Mouse (Mus musculus): ENCODE data around the gene Dnajc25. TPM values are rescaled to one million over a fixed set of nuclear protein-coding genes. Genes with fewer than 3 reads are reported as not detected.

Gene Dnajc25
- polyA plus RNA-seq, 1 experiment from 2014 or later: 6.2 TPM

DNA sequence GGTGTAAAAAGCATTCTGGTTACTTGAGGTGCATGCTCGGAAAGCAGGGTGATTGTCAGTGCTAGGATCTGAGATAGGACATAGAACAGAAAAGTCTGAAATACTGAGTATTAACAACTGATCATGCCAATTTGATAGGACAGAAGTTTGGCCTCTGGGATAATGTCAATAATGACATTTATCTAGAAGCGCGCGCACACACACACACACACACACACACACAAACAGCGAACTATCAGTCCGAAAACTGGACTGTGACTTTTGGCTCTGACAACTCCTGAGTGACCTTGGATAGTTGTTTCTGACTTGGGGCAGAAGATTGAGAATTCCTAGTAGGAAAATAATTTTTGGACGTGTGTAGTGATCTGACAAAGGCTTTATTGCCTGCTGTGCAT is 8.9 kb downstream of the Dnajc25 start:
- Histone ChIP-seq H3K4me3 (replicated peaks) (peak overlapping the region; percentile 92), H3K27me3 (no peaks in the 10 kb centered on the region), H3K9me3 (replicated peaks) (no peaks in the 10 kb centered on the region), H3K27ac (replicated peaks) (peak overlapping the region; percentile 89; the same call in 1 of the 2 replicates), H3K9ac (peak overlapping the region; percentile 87), H3K4me2 (peak overlapping the region; percentile 98), H3K36me3 (replicated peaks) (no peaks in the 10 kb centered on the region), H3K4me1 (replicated peaks) (peaks cover 56% of the 10 kb centered on the region)
- no peak for ATAC-seq (ENCODE audit: insufficient read depth)
- WGBS (ENCODE audit: insufficient replicate concordance): 11% methylated on average over 7 of the region's 7 CpGs

GRCm38 (mm10) chr4:59006211-59006610 is 11.3 kb downstream of the Dnajc25 start:
- H3K9ac ChIP-seq: no peak overlapping the region
- peaks cover 71% of the 10 kb centered on the region for H3K4me1 ChIP-seq (replicated peaks)
- 50% methylated on average over 8 of the region's 8 CpGs for WGBS (ENCODE audit: insufficient replicate concordance)
- no peaks in the 10 kb centered on the region for H3K9me3 ChIP-seq (replicated peaks)
- H3K27me3 ChIP-seq: no peaks in the 10 kb centered on the region
- H3K27ac ChIP-seq (replicated peaks): no peak overlapping the region
- H3K4me3 ChIP-seq (replicated peaks): no peak overlapping the region
- no peak for ATAC-seq (ENCODE audit: insufficient read depth)
- no peak overlapping the region for H3K4me2 ChIP-seq
- H3K36me3 ChIP-seq (replicated peaks): no peaks in the 10 kb centered on the region

DNA sequence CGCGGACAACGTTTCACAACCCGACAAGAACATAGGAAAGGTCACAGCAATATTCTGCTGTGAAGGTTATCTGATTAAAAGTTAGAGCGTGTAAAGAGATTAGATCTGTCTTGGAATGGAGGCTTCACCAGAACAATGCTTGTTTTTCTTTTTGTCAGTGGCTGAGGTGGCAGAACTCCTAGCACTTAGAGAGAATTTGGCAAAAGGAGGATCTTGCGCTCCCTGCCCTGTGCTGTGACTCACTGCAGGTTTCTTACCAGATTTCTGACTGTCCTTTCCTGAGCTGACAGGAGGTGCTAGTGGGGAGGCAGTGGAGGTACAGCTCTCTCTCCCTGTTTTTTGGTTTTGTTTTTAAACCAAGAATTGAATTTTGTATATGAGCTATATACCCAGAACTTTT is 12.2 kb downstream of the Dnajc25 start:
- Histone ChIP-seq H3K4me1 (replicated peaks) (peaks cover 77% of the 10 kb centered on the region), H3K36me3 (replicated peaks) (no peaks in the 10 kb centered on the region)

GRCm38 (mm10) chr4:59007974-59008373 is 13.1 kb downstream of the Dnajc25 start:
- Histone ChIP-seq H3K36me3 (replicated peaks) (no peaks in the 10 kb centered on the region), H3K27ac (replicated peaks) (no peak overlapping the region), H3K4me3 (replicated peaks) (no peak overlapping the region), H3K4me2 (no peak overlapping the region), H3K9ac (no peak overlapping the region), H3K27me3 (no peaks in the 10 kb centered on the region), H3K9me3 (replicated peaks) (no peaks in the 10 kb centered on the region), H3K4me1 (replicated peaks) (peaks cover 71% of the 10 kb centered on the region)
- WGBS (ENCODE audit: insufficient replicate concordance): 72% methylated on average over 5 of the region's 5 CpGs
- no peak for ATAC-seq (ENCODE audit: insufficient read depth)

More for the DNA sequence above, 12.2 kb downstream of the Dnajc25 start:
- no peaks in the 10 kb centered on the region for H3K27me3 ChIP-seq
- 71% methylated on average over 6 of the region's 6 CpGs for WGBS (ENCODE audit: insufficient replicate concordance)
- H3K9ac ChIP-seq: no peak overlapping the region
- no peak overlapping the region for H3K4me3 ChIP-seq (replicated peaks)
- H3K4me2 ChIP-seq: no peak overlapping the region
- no peak overlapping the region for H3K27ac ChIP-seq (replicated peaks)
- no peaks in the 10 kb centered on the region for H3K9me3 ChIP-seq (replicated peaks)
- no peak for ATAC-seq (ENCODE audit: insufficient read depth)

GRCm38 (mm10) chr4:59009186-59009585 is 14.3 kb downstream of the Dnajc25 start:
- H3K9me3 ChIP-seq (replicated peaks): no peaks in the 10 kb centered on the region
- no peak overlapping the region for H3K4me3 ChIP-seq (replicated peaks)
- H3K4me2 ChIP-seq: no peak overlapping the region; the same call in 1 of the 2 replicates
- H3K27ac ChIP-seq (replicated peaks): peak overlapping the region; percentile 53; the same call in 1 of the 2 replicates
- no peaks in the 10 kb centered on the region for H3K36me3 ChIP-seq (replicated peaks)
- no peaks in the 10 kb centered on the region for H3K27me3 ChIP-seq
- no peak overlapping the region for H3K9ac ChIP-seq
- H3K4me1 ChIP-seq (replicated peaks): peaks cover 62% of the 10 kb centered on the region
- WGBS (ENCODE audit: insufficient replicate concordance): 37% methylated on average over 7 of the region's 7 CpGs
- ATAC-seq (ENCODE audit: insufficient read depth): no peak

- H3K4me1 ChIP-seq (replicated peaks): peaks cover 57% of the 10 kb centered on the region
Observed at GRCm38 (mm10) chr4:59009696-59010095, 14.8 kb downstream of the Dnajc25 start.

GRCm38 (mm10) chr4:59011446-59011845 is 16.6 kb downstream of the Dnajc25 start:
- no peaks in the 10 kb centered on the region for H3K27me3 ChIP-seq
- H3K4me2 ChIP-seq: no peak overlapping the region
- 42% methylated on average over 3 of the region's 3 CpGs for WGBS (ENCODE audit: insufficient replicate concordance)
- no peak overlapping the region for H3K9ac ChIP-seq
- no peak for ATAC-seq (ENCODE audit: insufficient read depth)
- H3K4me1 ChIP-seq (replicated peaks): peaks cover 41% of the 10 kb centered on the region
- no peaks in the 10 kb centered on the region for H3K36me3 ChIP-seq (replicated peaks)
- no peaks in the 10 kb centered on the region for H3K9me3 ChIP-seq (replicated peaks)
- no peak overlapping the region for H3K4me3 ChIP-seq (replicated peaks)
- H3K27ac ChIP-seq (replicated peaks): no peak overlapping the region

More at GRCm38 (mm10) chr4:59009696-59010095, 14.8 kb downstream of the Dnajc25 start:
- no peak overlapping the region for H3K4me3 ChIP-seq (replicated peaks)
- 16% methylated on average over 4 of the region's 4 CpGs for WGBS (ENCODE audit: insufficient replicate concordance)
- no peak for ATAC-seq (ENCODE audit: insufficient read depth)
- H3K27ac ChIP-seq (replicated peaks): peak overlapping the region; percentile 53; the same call in 1 of the 2 replicates
- H3K9me3 ChIP-seq (replicated peaks): no peaks in the 10 kb centered on the region
- H3K9ac ChIP-seq: no peak overlapping the region
- no peaks in the 10 kb centered on the region for H3K27me3 ChIP-seq
- H3K36me3 ChIP-seq (replicated peaks): no peaks in the 10 kb centered on the region
- no peak overlapping the region for H3K4me2 ChIP-seq

DNA sequence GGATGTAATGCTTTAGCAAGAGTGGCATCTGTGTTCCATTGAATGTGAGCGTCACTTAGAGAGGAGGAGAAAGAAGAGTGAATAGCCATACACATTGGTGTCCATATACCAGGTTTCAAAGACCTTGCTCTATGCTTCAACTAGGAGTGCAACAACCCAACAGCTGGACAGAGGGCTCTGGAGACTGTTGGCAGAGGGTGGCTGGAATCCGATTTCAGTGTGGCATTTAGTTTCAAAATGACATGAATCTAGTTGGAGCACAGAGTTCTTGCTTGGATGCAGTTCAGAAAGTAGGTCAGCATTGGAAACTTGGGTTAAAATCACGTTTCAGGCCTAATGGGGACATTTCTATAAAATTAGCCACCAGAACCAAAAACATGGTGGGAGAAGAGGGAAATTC is 20.3 kb downstream of the Dnajc25 start:
- Histone ChIP-seq H3K4me3 (replicated peaks) (no peak overlapping the region), H3K4me1 (replicated peaks) (peaks cover 22% of the 10 kb centered on the region), H3K9ac (no peak overlapping the region), H3K27ac (replicated peaks) (no peak overlapping the region), H3K4me2 (no peak overlapping the region), H3K36me3 (replicated peaks) (peaks cover 19% of the 10 kb centered on the region), H3K9me3 (replicated peaks) (no peaks in the 10 kb centered on the region), H3K27me3 (no peaks in the 10 kb centered on the region)
- ATAC-seq (ENCODE audit: insufficient read depth): no peak
- 71% methylated on average over 3 of the region's 3 CpGs for WGBS (ENCODE audit: insufficient replicate concordance)

DNA sequence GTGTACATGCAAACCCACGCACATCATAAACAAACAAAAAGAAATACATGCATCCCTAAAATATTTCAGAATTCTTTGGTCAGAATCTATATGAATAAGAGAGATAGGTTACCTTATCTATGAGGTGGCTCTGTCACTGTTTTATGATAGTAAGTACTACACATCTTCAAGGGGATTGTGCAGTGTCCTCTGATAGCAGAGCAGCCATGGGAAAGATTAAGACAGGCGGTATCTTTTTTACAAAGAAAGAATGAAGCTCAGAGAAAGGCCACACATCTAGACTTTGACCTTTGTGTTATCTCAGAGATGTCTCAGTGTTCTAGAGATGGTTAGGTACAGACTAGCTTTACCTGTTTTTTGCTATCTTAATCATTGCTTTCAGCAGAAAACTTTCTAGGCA is 22.1 kb downstream of the Dnajc25 start:
- Histone ChIP-seq H3K27ac (replicated peaks) (no peak overlapping the region), H3K4me3 (replicated peaks) (no peak overlapping the region), H3K4me2 (no peak overlapping the region), H3K4me1 (replicated peaks) (peaks cover 8% of the 10 kb centered on the region), H3K36me3 (replicated peaks) (peaks cover 27% of the 10 kb centered on the region), H3K9ac (no peak overlapping the region), H3K9me3 (replicated peaks) (no peaks in the 10 kb centered on the region), H3K27me3 (no peaks in the 10 kb centered on the region)
- no peak for ATAC-seq (ENCODE audit: insufficient read depth)
- 46% methylated on average over 2 of the region's 2 CpGs for WGBS (ENCODE audit: insufficient replicate concordance)

DNA sequence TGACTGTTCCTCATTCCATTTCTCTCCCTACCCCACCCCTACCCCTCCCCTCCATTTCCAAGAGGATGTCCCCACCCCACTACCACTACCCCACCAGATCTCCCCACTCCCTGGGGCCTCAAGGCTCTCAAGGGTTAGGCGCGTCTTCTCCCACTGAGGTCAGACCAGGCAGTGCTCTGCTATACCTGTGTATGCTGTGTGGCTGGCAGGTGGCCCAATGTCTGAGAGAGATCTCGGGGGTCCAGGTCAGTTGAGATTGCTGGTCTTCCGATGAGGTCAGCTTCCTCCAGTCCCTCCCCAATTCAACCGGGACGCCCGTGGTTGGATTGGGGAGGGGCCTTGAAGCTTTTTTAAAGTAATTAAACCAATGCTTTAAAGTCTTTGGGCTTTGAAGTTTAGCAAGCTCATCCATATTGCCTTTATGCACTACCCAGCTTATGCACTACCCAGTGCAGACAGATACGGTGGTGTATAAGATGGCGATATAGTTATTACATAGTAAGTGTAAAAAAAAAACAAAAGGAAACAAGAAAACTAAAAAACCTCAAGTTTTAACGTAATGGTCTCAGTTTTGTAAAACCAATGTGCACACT is 39.6 kb downstream of the Dnajc25 start:
- ATAC-seq (ENCODE audit: insufficient read depth): no peak
- Histone ChIP-seq H3K9me3 (replicated peaks) (no peaks in the 10 kb centered on the region), H3K27me3 (no peaks in the 10 kb centered on the region), H3K9ac (no peak overlapping the region), H3K4me3 (replicated peaks) (peak overlapping the region; percentile 68), H3K4me1 (replicated peaks) (peaks cover 19% of the 10 kb centered on the region), H3K4me2 (peak overlapping the region; percentile 86), H3K27ac (replicated peaks) (no peak overlapping the region), H3K36me3 (replicated peaks) (no peaks in the 10 kb centered on the region)
- 73% methylated on average over 10 of the region's 10 CpGs for WGBS (ENCODE audit: insufficient replicate concordance)

DNA sequence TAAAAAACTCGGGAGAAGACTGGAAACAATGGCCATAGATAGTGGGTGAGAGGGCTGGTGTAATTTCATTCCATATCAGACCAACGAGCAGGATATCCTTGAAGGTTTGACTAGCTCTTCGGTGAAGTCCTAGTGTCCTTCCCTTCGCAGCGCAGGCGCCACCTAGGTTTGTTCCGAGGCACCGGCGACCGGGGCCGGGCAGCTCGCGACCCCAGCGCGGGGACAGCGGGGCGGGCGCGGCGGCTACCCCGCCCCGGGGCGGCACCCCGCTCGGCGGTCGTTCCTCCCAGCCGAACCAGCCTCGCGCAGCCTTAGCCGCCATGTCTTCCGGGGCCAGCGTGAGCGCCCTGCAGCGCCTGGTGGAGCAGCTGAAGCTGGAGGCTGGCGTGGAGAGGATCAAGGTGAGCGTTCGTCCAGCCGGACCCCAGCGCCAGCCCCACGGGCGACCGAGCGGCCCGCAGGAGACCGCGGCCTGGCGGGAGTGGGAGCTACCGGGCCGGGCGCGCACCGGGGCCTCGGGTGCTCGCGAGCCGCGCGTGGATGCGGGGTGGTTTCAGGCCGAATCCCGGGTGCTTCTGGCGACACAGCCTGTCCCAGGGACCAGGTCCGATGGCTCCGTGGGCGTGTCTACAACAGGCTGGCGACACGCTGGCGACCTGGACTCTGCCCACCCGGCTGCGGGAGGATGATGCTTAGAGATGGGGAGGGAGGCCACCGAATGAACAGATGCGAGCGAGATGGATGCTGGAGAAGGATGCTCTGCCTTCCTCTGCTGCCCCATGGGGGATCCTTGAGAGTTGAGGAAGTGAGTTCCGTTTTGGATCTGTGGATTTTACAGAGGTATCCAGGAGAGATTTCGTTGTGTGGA is 40.3 kb downstream of the Dnajc25 start, which contains the start of gene Gng10:
Gene Gng10, plus strand, starts transcription at position 171 of the 868 bp plus-strand sequence.
- no peaks in the 10 kb centered on the region for H3K27me3 ChIP-seq
- WGBS (ENCODE audit: insufficient replicate concordance): 12% methylated on average over 69 of the region's 76 CpGs
- H3K27ac ChIP-seq (replicated peaks): peak within 1 kb of the TSS; percentile 15; the same call in 1 of the 2 replicates
- no peaks in the 10 kb centered on the region for H3K36me3 ChIP-seq (replicated peaks)
- peak within 1 kb of the TSS; percentile 86 for H3K4me2 ChIP-seq
- H3K9me3 ChIP-seq (replicated peaks): no peaks in the 10 kb centered on the region
- H3K4me1 ChIP-seq (replicated peaks): peaks cover 19% of the 10 kb centered on the region
- H3K9ac ChIP-seq: peak within 1 kb of the TSS; percentile 65
- peak within 1 kb of the TSS; percentile 68 for H3K4me3 ChIP-seq (replicated peaks)
- ATAC-seq (ENCODE audit: insufficient read depth): peak; percentile 68

Data from liver, embryonic 15.5 days (tissue).